Mouse (Mus musculus): ENCODE data around the gene Ercc6l2. TPM values are rescaled to one million over a fixed set of nuclear protein-coding genes. Genes with fewer than 3 reads are reported as not detected.
"Not testable (repeated sequence)": the region's sequence is repeated elsewhere in the genome, so short reads cannot be mapped to it uniquely, and the experiment has no call there.

The Ercc6l2 gene
- polyA plus RNA-seq, 1 experiment from 2014 or later, result 13.9 TPM

GRCm38 (mm10) chr13:63917198-63917767 is 102.2 kb downstream of the Ercc6l2 start:
- peak overlapping the region; percentile 22; the same call in 1 of the 2 replicates for H3K9ac ChIP-seq
- WGBS (ENCODE audit: insufficient replicate concordance), result 36% methylated on average over 11 of the region's 11 CpGs
- H3K27ac ChIP-seq, result peak overlapping the region; percentile 51
- peaks cover 5% of the 10 kb centered on the region; the same call in 1 of the 2 replicates for H3K9me3 ChIP-seq (replicated peaks)
- peak; percentile 66 for ATAC-seq
- peaks cover 48% of the 10 kb centered on the region for H3K4me1 ChIP-seq
- H3K4me2 ChIP-seq, result 0 out of 2 replicates have a peak overlapping the region, but pooled peaks have one; percentile 7
- H3K4me3 ChIP-seq, result no peak overlapping the region
- H3K27me3 ChIP-seq (replicated peaks), result no peaks in the 10 kb centered on the region
- H3K36me3 ChIP-seq, result no peaks in the 10 kb centered on the region

DNA sequence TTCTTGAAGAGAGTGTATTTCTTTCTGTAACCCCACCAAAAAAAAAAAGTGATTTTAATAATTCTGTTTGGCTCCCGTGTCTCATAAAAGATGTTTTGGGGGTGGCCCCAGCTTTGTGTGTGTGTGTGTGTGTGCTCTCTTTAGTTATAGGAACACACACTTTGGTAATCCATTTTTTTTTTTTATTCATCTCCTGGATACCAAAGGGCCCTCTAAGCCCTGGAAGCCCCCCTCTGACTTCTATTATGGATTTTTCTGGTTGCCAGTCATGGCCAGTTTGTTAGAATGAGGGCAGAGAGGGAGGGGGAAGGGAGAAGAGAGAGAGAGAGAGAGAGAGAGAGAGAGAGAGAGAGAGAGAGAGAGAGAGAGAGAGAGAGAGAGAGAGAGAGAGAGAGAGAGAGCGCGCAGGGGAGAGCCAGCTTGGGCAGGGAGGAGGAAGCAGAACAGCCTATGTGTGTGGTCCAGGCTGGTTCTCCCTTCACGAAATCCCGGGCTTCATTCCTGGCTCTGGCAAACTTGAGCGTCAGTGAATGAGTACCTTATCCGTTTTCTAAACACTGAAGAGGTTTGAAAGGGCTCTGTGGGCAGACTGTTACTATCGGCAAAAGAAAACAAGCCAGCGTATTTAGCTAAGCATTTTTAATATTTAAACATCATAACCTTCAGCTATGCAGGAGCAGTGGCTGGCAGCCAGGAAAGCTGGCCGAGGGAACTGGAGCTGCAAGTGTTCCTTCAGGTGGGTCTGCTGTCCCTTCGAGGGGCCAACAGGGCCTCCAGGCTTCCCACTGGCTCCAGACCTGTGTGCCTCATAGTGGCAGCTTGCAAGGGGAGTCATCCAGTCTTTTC is 103.0 kb downstream of the Ercc6l2 start:
- Histone ChIP-seq H3K4me2 (0 out of 2 replicates have a peak overlapping the region, but pooled peaks have one; percentile 7), H3K27ac (peak overlapping the region; percentile 47; the same call in 1 of the 2 replicates), H3K36me3 (no peaks in the 10 kb centered on the region), H3K9ac (0 out of 2 replicates have a peak overlapping the region, but pooled peaks have one; percentile 22), H3K27me3 (replicated peaks) (no peaks in the 10 kb centered on the region), H3K4me3 (no peak overlapping the region), H3K9me3 (replicated peaks) (peaks cover 5% of the 10 kb centered on the region; the same call in 1 of the 2 replicates), H3K4me1 (peaks cover 48% of the 10 kb centered on the region)
- WGBS (ENCODE audit: insufficient replicate concordance), result 54% methylated on average over 11 of the region's 11 CpGs
- no peak for ATAC-seq

GRCm38 (mm10) chr13:63918733-63919422 is 103.8 kb downstream of the Ercc6l2 start:
- no peaks in the 10 kb centered on the region for H3K27me3 ChIP-seq (replicated peaks)
- no peaks in the 10 kb centered on the region for H3K36me3 ChIP-seq
- H3K4me1 ChIP-seq, result peaks cover 56% of the 10 kb centered on the region
- 0 out of 2 replicates have a peak overlapping the region, but pooled peaks have one; percentile 8 for H3K9ac ChIP-seq
- no peak overlapping the region for H3K4me3 ChIP-seq
- no peak overlapping the region for H3K4me2 ChIP-seq
- H3K9me3 ChIP-seq (replicated peaks), result peaks cover 5% of the 10 kb centered on the region; the same call in 1 of the 2 replicates
- no peak for ATAC-seq
- 71% methylated on average over 18 of the region's 18 CpGs for WGBS (ENCODE audit: insufficient replicate concordance)
- H3K27ac ChIP-seq, result peak overlapping the region; percentile 47; the same call in 1 of the 2 replicates

GRCm38 (mm10) chr13:63924036-63924435 is 109.0 kb downstream of the Ercc6l2 start:
- H3K27ac ChIP-seq; H3K4me3 ChIP-seq; H3K4me2 ChIP-seq; H3K9me3 ChIP-seq (replicated peaks); H3K36me3 ChIP-seq; H3K27me3 ChIP-seq (replicated peaks); H3K9ac ChIP-seq: not testable (repeated sequence)
- peaks cover 31% of the 10 kb centered on the region for H3K4me1 ChIP-seq
- ATAC-seq, result 0 out of 2 replicates have a peak, but pooled peaks have one; percentile 32
- 57% methylated on average over 4 of the region's 6 CpGs for WGBS (ENCODE audit: insufficient replicate concordance)

DNA sequence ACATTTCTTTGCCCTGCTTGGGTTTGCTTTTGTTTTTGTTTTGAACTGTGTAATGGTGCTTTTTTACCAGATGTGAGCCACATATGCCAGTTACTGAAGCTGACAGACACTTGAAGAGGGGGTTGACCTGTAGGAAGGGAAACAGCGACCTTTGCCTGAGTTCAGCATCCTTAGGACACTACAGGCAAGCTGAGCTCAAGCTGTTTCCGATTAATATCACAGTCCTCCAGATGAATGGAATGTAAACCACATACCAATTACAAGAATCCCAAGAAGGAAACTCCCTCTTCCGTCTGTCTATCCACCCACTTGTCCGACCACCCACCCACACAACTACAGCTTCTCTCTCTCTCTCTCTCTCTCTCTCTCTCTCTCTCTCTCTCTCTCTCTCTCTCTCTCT is 112.3 kb downstream of the Ercc6l2 start:
- Histone ChIP-seq H3K27ac (no peak overlapping the region), H3K9ac (no peak overlapping the region), H3K4me1 (peaks cover 40% of the 10 kb centered on the region), H3K4me3 (no peak overlapping the region), H3K4me2 (no peak overlapping the region), H3K36me3 (no peaks in the 10 kb centered on the region), H3K9me3 (replicated peaks) (no peaks in the 10 kb centered on the region), H3K27me3 (replicated peaks) (no peaks in the 10 kb centered on the region)
- WGBS (ENCODE audit: insufficient replicate concordance), result 60% methylated on average over 4 of the region's 4 CpGs
- ATAC-seq, result no peak

GRCm38 (mm10) chr13:63929351-63929750 is 114.3 kb downstream of the Ercc6l2 start:
- Histone ChIP-seq H3K4me1 (peaks cover 29% of the 10 kb centered on the region), H3K4me3 (no peak overlapping the region), H3K9ac (no peak overlapping the region), H3K9me3 (replicated peaks) (no peaks in the 10 kb centered on the region), H3K4me2 (no peak overlapping the region), H3K27me3 (replicated peaks) (no peaks in the 10 kb centered on the region), H3K27ac (no peak overlapping the region), H3K36me3 (no peaks in the 10 kb centered on the region)
- peak; percentile 32; the same call in 1 of the 2 replicates for ATAC-seq
- 36% methylated on average over 1 of the region's 1 CpGs for WGBS (ENCODE audit: insufficient replicate concordance)

DNA sequence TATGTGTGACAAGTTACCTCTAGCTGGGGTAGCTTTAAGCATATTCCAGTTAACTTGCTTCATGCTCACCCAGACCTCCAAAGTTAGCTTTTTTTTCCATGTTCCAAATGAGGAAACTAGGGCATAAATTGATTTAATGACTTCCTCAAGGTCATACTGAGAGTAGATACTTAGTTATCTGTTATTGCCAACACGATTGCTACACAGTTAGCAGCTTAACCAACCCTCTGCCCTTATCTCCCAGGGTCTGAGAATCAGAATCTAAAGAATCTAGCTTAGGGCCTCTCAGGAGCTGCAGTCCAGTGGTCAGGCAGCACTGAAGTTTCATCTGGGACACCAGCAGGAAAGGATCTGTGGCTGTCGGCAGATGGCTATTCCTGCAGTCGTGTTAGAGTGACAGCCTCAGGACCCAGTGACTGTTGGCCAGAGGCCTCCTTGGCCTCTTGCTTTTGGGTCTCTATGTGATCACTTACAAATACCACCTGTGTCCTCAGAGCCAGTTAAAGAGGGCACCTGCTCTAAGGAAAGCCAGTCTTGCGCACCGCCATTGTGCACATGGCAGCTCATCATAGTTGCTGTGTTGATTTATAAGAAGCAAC is 115.0 kb downstream of the Ercc6l2 start:
- H3K27me3 ChIP-seq (replicated peaks), result no peaks in the 10 kb centered on the region
- no peaks in the 10 kb centered on the region for H3K9me3 ChIP-seq (replicated peaks)
- WGBS (ENCODE audit: insufficient replicate concordance), result 47% methylated on average over 5 of the region's 5 CpGs
- H3K4me2 ChIP-seq, result no peak overlapping the region
- H3K4me3 ChIP-seq, result no peak overlapping the region
- ATAC-seq, result no peak
- H3K4me1 ChIP-seq, result peaks cover 23% of the 10 kb centered on the region
- no peak overlapping the region for H3K27ac ChIP-seq
- no peaks in the 10 kb centered on the region for H3K36me3 ChIP-seq
- H3K9ac ChIP-seq, result no peak overlapping the region

- 70% methylated on average over 10 of the region's 10 CpGs for WGBS (ENCODE audit: insufficient replicate concordance)
- Histone ChIP-seq H3K9me3 (replicated peaks) (no peaks in the 10 kb centered on the region), H3K4me2 (no peak overlapping the region), H3K4me3 (no peak overlapping the region), H3K36me3 (no peaks in the 10 kb centered on the region), H3K4me1 (peaks cover 23% of the 10 kb centered on the region), H3K27me3 (replicated peaks) (no peaks in the 10 kb centered on the region), H3K9ac (no peak overlapping the region), H3K27ac (no peak overlapping the region)
- ATAC-seq, result no peak
Measured at GRCm38 (mm10) chr13:63930525-63930924, 115.5 kb downstream of the Ercc6l2 start.

GRCm38 (mm10) chr13:63936369-63936768 is 121.3 kb downstream of the Ercc6l2 start:
- peak; percentile 54; the same call in 1 of the 2 replicates for ATAC-seq
- WGBS (ENCODE audit: insufficient replicate concordance), result 39% methylated on average over 9 of the region's 9 CpGs
- H3K4me2 ChIP-seq, result peak overlapping the region; percentile 33

GRCm38 (mm10) chr13:63940257-63940656 is 125.2 kb downstream of the Ercc6l2 start:
- H3K9me3 ChIP-seq (replicated peaks), result no peaks in the 10 kb centered on the region
- no peaks in the 10 kb centered on the region for H3K36me3 ChIP-seq
- 52% methylated on average over 1 of the region's 1 CpGs for WGBS (ENCODE audit: insufficient replicate concordance)
- H3K4me1 ChIP-seq, result peaks cover 9% of the 10 kb centered on the region
- no peak overlapping the region for H3K9ac ChIP-seq
- H3K4me2 ChIP-seq, result no peak overlapping the region
- no peak for ATAC-seq
- H3K27ac ChIP-seq, result no peak overlapping the region
- H3K4me3 ChIP-seq, result no peak overlapping the region
- H3K27me3 ChIP-seq (replicated peaks), result no peaks in the 10 kb centered on the region

More at GRCm38 (mm10) chr13:63936369-63936768, 121.3 kb downstream of the Ercc6l2 start:
- H3K27ac ChIP-seq, result no peak overlapping the region
- H3K36me3 ChIP-seq, result no peaks in the 10 kb centered on the region
- H3K9ac ChIP-seq, result no peak overlapping the region
- no peaks in the 10 kb centered on the region for H3K9me3 ChIP-seq (replicated peaks)
- H3K4me1 ChIP-seq, result peaks cover 9% of the 10 kb centered on the region
- no peak overlapping the region for H3K4me3 ChIP-seq
- H3K27me3 ChIP-seq (replicated peaks), result no peaks in the 10 kb centered on the region

GRCm38 (mm10) chr13:63941170-63941569 is 126.1 kb downstream of the Ercc6l2 start:
- H3K27me3 ChIP-seq (replicated peaks), result no peaks in the 10 kb centered on the region
- WGBS (ENCODE audit: insufficient replicate concordance), result 61% methylated on average over 4 of the region's 4 CpGs
- no peak overlapping the region for H3K4me3 ChIP-seq
- H3K9ac ChIP-seq, result no peak overlapping the region
- no peak overlapping the region for H3K4me2 ChIP-seq
- peaks cover 6% of the 10 kb centered on the region for H3K4me1 ChIP-seq
- H3K36me3 ChIP-seq, result no peaks in the 10 kb centered on the region
- no peak overlapping the region for H3K27ac ChIP-seq
- ATAC-seq, result no peak
- no peaks in the 10 kb centered on the region for H3K9me3 ChIP-seq (replicated peaks)
